Mouse (Mus musculus) myocyte (in vitro differentiated cells): Measurements from ENCODE around the gene Slc7a10.

Experiments used
- E2F4 ChIP-seq: IDR thresholded peaks from one replicate; pipeline ENCODE4 v1.6.1; 2011; ENCODE audit warnings: mild to moderate bottlenecking, control low read depth, moderate library complexity; ENCODE audit not compliant: insufficient read depth
- MAX ChIP-seq: IDR thresholded peaks from one replicate; pipeline ENCODE4 v1.6.1; 2011; ENCODE audit warnings: low read depth, mild to moderate bottlenecking, control low read depth
- POLR2A ChIP-seq: IDR thresholded peaks from one replicate; pipeline ENCODE4 v1.6.1; 2011; ENCODE audit warnings: low read depth, mild to moderate bottlenecking, control low read depth, moderate library complexity; ENCODE audit not compliant: insufficient read length
- POLR2AphosphoS2 ChIP-seq: IDR thresholded peaks from one replicate; pipeline ENCODE4 v1.6.1; 2011; ENCODE audit warnings: low read depth, control low read depth; ENCODE audit not compliant: insufficient read length
- REST ChIP-seq: IDR thresholded peaks from one replicate; pipeline ENCODE4 v1.6.1; 2011; ENCODE audit warnings: mild to moderate bottlenecking, control low read depth, moderate library complexity; ENCODE audit not compliant: insufficient read depth, insufficient read length
- TCF12 ChIP-seq: IDR thresholded peaks from one replicate; pipeline ENCODE4 v1.6.1; 2011; ENCODE audit warnings: mild to moderate bottlenecking, control low read depth; ENCODE audit not compliant: poor library complexity, insufficient read depth, severe bottlenecking
- TCF3 ChIP-seq: IDR thresholded peaks from one replicate; pipeline ENCODE4 v1.6.1; 2011; ENCODE audit warnings: low read depth, control low read depth; ENCODE audit not compliant: insufficient read length
- USF1 ChIP-seq: IDR thresholded peaks from one replicate; pipeline ENCODE4 v1.6.1; 2011; ENCODE audit warnings: low read depth, mild to moderate bottlenecking, control low read depth, moderate library complexity

GRCm38 (mm10) chr7:35191276-35191675, 5.1 kb downstream of the Slc7a10 start:
- no peak for TF ChIP-seq POLR2A
- no peak for TF ChIP-seq POLR2AphosphoS2
- no peak for TF ChIP-seq REST
- no peak for TF ChIP-seq E2F4
- TF ChIP-seq TCF12, result no peak
- no peak for TF ChIP-seq MAX
- no peak for TF ChIP-seq USF1
- no peak for TF ChIP-seq TCF3
